Mouse (Mus musculus) brown adipose tissue, adult 24 weeks (tissue): Measurements from ENCODE around the gene Olfr1230. TPM values are rescaled to one million over a fixed set of nuclear protein-coding genes. Genes with fewer than 3 reads are reported as not detected.

ENCODE experiments used
- H3K27ac ChIP-seq: fragments of 200-500 bp; replicated peaks from 2 replicates; pipeline ENCODE4 v1.5.1; 2012; ENCODE audit warnings: low read depth, mild to moderate bottlenecking, low read length
- H3K4me1 ChIP-seq: fragments of 200-500 bp; 2 replicates; pipeline ENCODE4 v1.6.1; 2012; ENCODE audit warnings: low read length, mixed read lengths; ENCODE audit not compliant: control insufficient read depth, insufficient read depth, insufficient read length
- H3K4me3 ChIP-seq: fragments of 200-500 bp; 2 replicates; pipeline ENCODE4 v1.5.1; 2012; ENCODE audit warnings: low read depth, mild to moderate bottlenecking, low read length, moderate library complexity; ENCODE audit not compliant: insufficient read depth
- polyA plus RNA-seq: library from polyadenylated mRNA; stranded (reverse); fragments of >200 nt; gene quantifications from 2 replicates; pipeline ENCODE4 v1.2.4, GENCODE M21; 2012; ENCODE audit not compliant: missing spikeins, insufficient read depth, insufficient read length

Gene Olfr1230
- not detected in 2 replicates for polyA plus RNA-seq

GRCm38 (mm10) chr2:89297168-89297567 is at the start of gene Olfr1230:
TSS of gene Olfr1230 (minus strand) at chr2:89297268.
- Histone ChIP-seq H3K4me1 (no peaks in the 10 kb centered on the region), H3K27ac (no peak within 1 kb of the TSS), H3K4me3 (no peak within 1 kb of the TSS)

- no peak within 1 kb of the TSS for H3K4me3 ChIP-seq
- no peak within 1 kb of the TSS for H3K27ac ChIP-seq
- no peaks in the 10 kb centered on the region for H3K4me1 ChIP-seq
Observed at GRCm38 (mm10) chr2:89342298-89342697, 45.2 kb upstream of the Olfr1230 start, which contains the start of gene Olfr1233. TSS of gene Olfr1233 (minus strand) at chr2:89342398.

- Histone ChIP-seq H3K4me3 (no peak within 1 kb of the TSS), H3K27ac (no peak within 1 kb of the TSS), H3K4me1 (no peaks in the 10 kb centered on the region)
Observed at GRCm38 (mm10) chr2:89329575-89329974, 32.5 kb upstream of the Olfr1230 start, which contains the start of gene Olfr1232. TSS of gene Olfr1232 (minus strand) at chr2:89329675.

GRCm38 (mm10) chr2:89306974-89307373 is 9.9 kb upstream of the Olfr1230 start, which contains the start of gene Olfr1231:
TSS of gene Olfr1231 (minus strand) at chr2:89307074.
- Histone ChIP-seq H3K27ac (no peak within 1 kb of the TSS), H3K4me3 (no peak within 1 kb of the TSS), H3K4me1 (no peaks in the 10 kb centered on the region)

GRCm38 (mm10) chr2:89287914-89288313 is 9.2 kb downstream of the Olfr1230 start, which contains the start of gene Olfr1229:
TSS of gene Olfr1229 (minus strand) at chr2:89288014.
- H3K27ac ChIP-seq: no peak within 1 kb of the TSS
- H3K4me3 ChIP-seq: no peak within 1 kb of the TSS
- H3K4me1 ChIP-seq: no peaks in the 10 kb centered on the region

- no peaks in the 10 kb centered on the region for H3K4me1 ChIP-seq
- no peak within 1 kb of the TSS for H3K27ac ChIP-seq
- H3K4me3 ChIP-seq: no peak within 1 kb of the TSS
Observed at GRCm38 (mm10) chr2:89253962-89254361, 43.1 kb downstream of the Olfr1230 start, which contains the start of gene Olfr1228. TSS of gene Olfr1228 (minus strand) at chr2:89254062.

Other genes with a start within 250 kb of the Olfr1230 start
- not detected in 2 replicates for gene Olfr1218, start 236.1 kb downstream of the Olfr1230 start, polyA plus RNA-seq
- not detected in 2 replicates for gene Olfr1219, start 213.8 kb downstream of the Olfr1230 start, polyA plus RNA-seq
- gene Olfr1220, start 190.4 kb downstream of the Olfr1230 start, polyA plus RNA-seq: not detected in 2 replicates
- gene Olfr1221, start 180.0 kb downstream of the Olfr1230 start, polyA plus RNA-seq: not detected in 2 replicates
- not detected in 2 replicates for gene Olfr1222, start 164.2 kb downstream of the Olfr1230 start, polyA plus RNA-seq
- gene Olfr1223, start 145.7 kb downstream of the Olfr1230 start, polyA plus RNA-seq: not detected in 2 replicates
- not detected in 2 replicates for gene Olfr1224-ps1, start 133.2 kb downstream of the Olfr1230 start, polyA plus RNA-seq
- not detected in 2 replicates for gene Olfr1225, start 122.6 kb downstream of the Olfr1230 start, polyA plus RNA-seq
- not detected in 2 replicates for gene Olfr1226, start 97.2 kb downstream of the Olfr1230 start, polyA plus RNA-seq
- gene Olfr1228, start 43.2 kb downstream of the Olfr1230 start, polyA plus RNA-seq: not detected in 2 replicates
- not detected in 2 replicates for gene Olfr1229, start 9.3 kb downstream of the Olfr1230 start, polyA plus RNA-seq
- not detected in 2 replicates for gene Olfr1231, start 9.8 kb upstream of the Olfr1230 start, polyA plus RNA-seq
- not detected in 2 replicates for gene Olfr1232, start 32.4 kb upstream of the Olfr1230 start, polyA plus RNA-seq
- gene Olfr1233, start 45.1 kb upstream of the Olfr1230 start, polyA plus RNA-seq: not detected in 2 replicates
- not detected in 2 replicates for gene Olfr1234, start 67.6 kb upstream of the Olfr1230 start, polyA plus RNA-seq
- not detected in 2 replicates for gene Olfr1238, start 112.4 kb upstream of the Olfr1230 start, polyA plus RNA-seq
- not detected in 2 replicates for gene Olfr1239, start 123.1 kb upstream of the Olfr1230 start, polyA plus RNA-seq
- gene Olfr1240, start 145.7 kb upstream of the Olfr1230 start, polyA plus RNA-seq: not detected in 2 replicates
- not detected in 2 replicates for gene Olfr1241, start 189.9 kb upstream of the Olfr1230 start, polyA plus RNA-seq
- not detected in 2 replicates for gene Olfr1242, start 201.1 kb upstream of the Olfr1230 start, polyA plus RNA-seq
- not detected in 2 replicates for gene Olfr1243, start 234.2 kb upstream of the Olfr1230 start, polyA plus RNA-seq